Mouse (Mus musculus): ENCODE measurements at regions not wholly inside any gene's neighbourhood (a gene's known extent, or its start where the extent isn't known, plus 50 kb on each side); places are given as distances from the start of the nearest gene placed in this dataset.
A peak's percentile ranks its signal among the peaks of the same experiment; 100 is the strongest.

GRCm38 (mm10) chr11:111442257-111442656 lies 376.3 kb downstream of the Kcnj2 start:
- no peak for DNase-seq (ENCODE audit: extremely low spot score, low read depth, low spot score)

- DNase-seq (ENCODE audit: extremely low spot score, low read depth, low spot score), result no peak
Measured at GRCm38 (mm10) chr11:111443381-111443780, 377.4 kb downstream of the Kcnj2 start.

- no peak for DNase-seq (ENCODE audit: extremely low spot score, low read depth, low spot score)
Measured at GRCm38 (mm10) chr11:111444791-111445190, 378.8 kb downstream of the Kcnj2 start.

- DNase-seq (ENCODE audit: extremely low spot score, low read depth, low spot score), result peak; percentile 41
Measured at GRCm38 (mm10) chr11:111445764-111446163, 379.8 kb downstream of the Kcnj2 start.

GRCm38 (mm10) chr11:111450811-111451494 lies 385.0 kb downstream of the Kcnj2 start:
- no peak for DNase-seq (ENCODE audit: extremely low spot score, low read depth, low spot score)

- DNase-seq (ENCODE audit: extremely low spot score, low read depth, low spot score), result no peak
Measured at GRCm38 (mm10) chr11:111460046-111460445, 394.1 kb downstream of the Kcnj2 start.

GRCm38 (mm10) chr11:111484981-111485380 lies 419.0 kb downstream of the Kcnj2 start:
- no peak for DNase-seq (ENCODE audit: extremely low spot score, low read depth, low spot score)

GRCm38 (mm10) chr11:111512471-111512870 lies 446.5 kb downstream of the Kcnj2 start:
- DNase-seq (ENCODE audit: extremely low spot score, low read depth, low spot score), result no peak

- no peak for DNase-seq (ENCODE audit: extremely low spot score, low read depth, low spot score)
Measured at GRCm38 (mm10) chr11:111522716-111523115, 456.8 kb downstream of the Kcnj2 start.

GRCm38 (mm10) chr11:111523465-111523864 lies 457.5 kb downstream of the Kcnj2 start:
- DNase-seq (ENCODE audit: extremely low spot score, low read depth, low spot score), result no peak

GRCm38 (mm10) chr11:111526010-111526742 lies 460.2 kb downstream of the Kcnj2 start:
- DNase-seq (ENCODE audit: extremely low spot score, low read depth, low spot score), result no peak

- no peak for DNase-seq (ENCODE audit: extremely low spot score, low read depth, low spot score)
Measured at GRCm38 (mm10) chr11:111529591-111529990, 463.6 kb downstream of the Kcnj2 start.

- no peak for DNase-seq (ENCODE audit: extremely low spot score, low read depth, low spot score)
Measured at GRCm38 (mm10) chr11:111530912-111531311, 464.9 kb downstream of the Kcnj2 start.

- no peak for DNase-seq (ENCODE audit: extremely low spot score, low read depth, low spot score)
Measured at GRCm38 (mm10) chr11:111532457-111532856, 466.5 kb downstream of the Kcnj2 start.

- DNase-seq (ENCODE audit: extremely low spot score, low read depth, low spot score), result peak; percentile 79
Measured at GRCm38 (mm10) chr11:111536040-111536836, 470.3 kb downstream of the Kcnj2 start.

- DNase-seq (ENCODE audit: extremely low spot score, low read depth, low spot score), result peak; percentile 66
Measured at GRCm38 (mm10) chr11:111537654-111538053, 471.7 kb downstream of the Kcnj2 start.

- DNase-seq (ENCODE audit: extremely low spot score, low read depth, low spot score), result no peak
Measured at GRCm38 (mm10) chr11:111539960-111540359, 474.0 kb downstream of the Kcnj2 start.

GRCm38 (mm10) chr11:111545291-111545690 lies 479.3 kb downstream of the Kcnj2 start:
- no peak for DNase-seq (ENCODE audit: extremely low spot score, low read depth, low spot score)

GRCm38 (mm10) chr11:111555131-111555530 lies 489.2 kb downstream of the Kcnj2 start:
- no peak for DNase-seq (ENCODE audit: extremely low spot score, low read depth, low spot score)

- DNase-seq (ENCODE audit: extremely low spot score, low read depth, low spot score), result no peak
Measured at GRCm38 (mm10) chr11:111555615-111556014, 489.7 kb downstream of the Kcnj2 start.

- DNase-seq (ENCODE audit: extremely low spot score, low read depth, low spot score), result no peak
Measured at GRCm38 (mm10) chr11:111558302-111559140, 492.6 kb downstream of the Kcnj2 start.

Measured in hindlimb bud, embryonic 11.5 days (tissue).